1 mouse cellular context compared by ENCODE assay signal in genomic region chr12:65075085-65075732, GRCm38 (mm10).
A peak's percentile ranks its signal among the peaks of the same experiment; 100 is the strongest.
TF ChIP-seq lines count a peak whose summit lies in the region.

Gene Fancm, plus strand, starts transcription at chr12:65075603.

TF ChIP-seq in CH12.LX, 34 proteins besides CTCF, POLR2A, EP300 and RAD21 (continued from another document):
- TF ChIP-seq UBTF (IDR thresholded peaks at IDR 0.05; ENCODE audit: low read depth, low read length) = no peak
- TF ChIP-seq POLR2AphosphoS2 (IDR thresholded peaks at IDR 0.05; ENCODE audit: low read depth, low read length) = no peak
- TF ChIP-seq SIN3A (IDR thresholded peaks at IDR 0.05; ENCODE audit: low read length) = peak; percentile 90
- peak; percentile 91; the same call in 1 of the 2 replicates for TF ChIP-seq E2F4 (IDR thresholded peaks at IDR 0.05; ENCODE audit: insufficient replicate concordance, low read depth, low read length)
- TF ChIP-seq NRF1 (IDR thresholded peaks at IDR 0.05; ENCODE audit: low read depth, low read length) = peak; percentile 94
- peak; percentile 75 for TF ChIP-seq HCFC1 (IDR thresholded peaks at IDR 0.05; ENCODE audit: low read depth, low read length)
- 0 out of 2 replicates have a peak, but pooled peaks have one; percentile 64 for TF ChIP-seq KAT2A (IDR thresholded peaks at IDR 0.05; ENCODE audit: insufficient replicate concordance, low read length)
- TF ChIP-seq RCOR1 (conservative IDR thresholded peaks at IDR 0.05; ENCODE audit: low read depth, low read length) = no peak
- no peak for TF ChIP-seq SMC3 (IDR thresholded peaks at IDR 0.05; ENCODE audit: low read depth, low read length)
- no peak for TF ChIP-seq JUN (IDR thresholded peaks at IDR 0.05; ENCODE audit: insufficient read depth, low read depth, low read length)
- 0 out of 2 replicates have a peak, but pooled peaks have one; percentile 40 for TF ChIP-seq CHD1 (IDR thresholded peaks at IDR 0.05; ENCODE audit: low read depth, low read length)
TF ChIP-seq in CH12.LX: peak in this region for 16.
